Mouse (Mus musculus) stomach, embryonic 15.5 days (tissue): ENCODE data around the gene Bicc1. TPM values are rescaled to one million over a fixed set of nuclear protein-coding genes. Genes with fewer than 3 reads are reported as not detected.

Source experiments
- ATAC-seq: fragments of 200-750 bp; cut with Nextera tagmentation; 2 replicates; pipeline ENCODE4 v1.8.0; 2017; ENCODE audit warnings: low read depth, moderate number of reproducible peaks, moderate TSS enrichment; ENCODE audit not compliant: insufficient read depth, low FRiP score
- H3K27ac ChIP-seq: fragments of 300-500 bp; sonication (generic); 2 replicates; pipeline ENCODE4 v1.5.1; 2015; ENCODE audit warnings: mild to moderate bottlenecking, inconsistent platforms
- H3K27me3 ChIP-seq: fragments of 300-500 bp; sonication (generic); replicated peaks from 2 replicates; pipeline ENCODE4 v1.6.1; 2015; ENCODE audit warnings: inconsistent platforms
- H3K36me3 ChIP-seq: fragments of 300-500 bp; sonication (generic); 2 replicates; pipeline ENCODE4 v1.6.1; 2015; ENCODE audit warnings: inconsistent platforms
- H3K4me1 ChIP-seq: fragments of 300-500 bp; sonication (generic); 2 replicates; pipeline ENCODE4 v1.6.1; 2015; ENCODE audit warnings: inconsistent platforms
- H3K4me2 ChIP-seq: fragments of 300-500 bp; sonication (generic); 2 replicates; pipeline ENCODE4 v1.6.1; 2015; ENCODE audit warnings: mild to moderate bottlenecking, inconsistent platforms
- H3K4me3 ChIP-seq: fragments of 300-500 bp; sonication (generic); replicated peaks from 2 replicates; pipeline ENCODE4 v1.5.1; 2015; ENCODE audit warnings: inconsistent platforms
- H3K9ac ChIP-seq: fragments of 300-500 bp; sonication (generic); 2 replicates; pipeline ENCODE4 v1.6.1; 2015; ENCODE audit warnings: inconsistent platforms
- H3K9me3 ChIP-seq: fragments of 300-500 bp; sonication (generic); 2 replicates; pipeline ENCODE4 v1.6.1; 2016; ENCODE audit warnings: inconsistent platforms
- WGBS: fragments of 180-500 bp; shearing (Covaris S2); methylation state at CpG from one replicate; pipeline ENCODE4 v1.1.7; 2015; 5-methylcytosine and 5-hydroxymethylcytosine counted together
- polyA plus RNA-seq: library from polyadenylated mRNA; unstranded; fragments of >200 nt; fragmentation: Nextera tagmentation; extraction: Ambion mirVana; gene quantifications from 2 replicates; pipeline ENCODE4 v1.2.1, GENCODE M21; 2015

Bicc1 gene
- polyA plus RNA-seq = 23.1 and 26.9 TPM in 2 replicates

DNA sequence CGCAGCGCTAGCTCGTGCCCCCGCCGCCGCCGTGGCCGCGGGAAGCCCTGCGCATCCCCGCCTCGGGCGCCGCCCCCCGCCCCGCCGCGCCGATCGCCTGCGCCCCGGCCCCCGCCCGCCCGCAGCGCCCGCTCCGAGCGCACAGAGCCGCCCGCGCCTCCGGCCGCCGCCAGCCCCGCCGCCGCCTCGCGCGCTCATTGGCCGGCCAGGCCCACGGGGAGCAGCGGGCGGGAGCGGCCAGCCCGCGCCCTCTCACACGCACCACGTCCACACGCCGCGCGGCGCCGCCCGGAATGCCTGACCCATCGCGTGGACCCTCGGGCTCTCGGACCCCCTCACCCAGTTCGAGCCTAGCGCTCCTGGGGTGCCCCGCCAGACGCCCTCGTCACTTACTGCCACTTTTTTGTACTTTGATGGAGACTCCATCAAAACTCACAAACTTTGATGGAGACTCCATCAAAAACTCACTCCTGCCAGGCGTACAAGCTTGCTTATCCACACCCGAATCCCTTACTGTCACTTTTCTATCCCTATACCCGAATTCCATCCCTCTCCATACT is at the start of gene Bicc1:
Gene Bicc1 (minus strand): TSS at position 25 of the 560 bp plus-strand sequence.
- Histone ChIP-seq H3K27ac (peak within 1 kb of the TSS; percentile 76), H3K9ac (peak within 1 kb of the TSS; percentile 71), H3K36me3 (no peaks in the 10 kb centered on the region), H3K4me3 (peak within 1 kb of the TSS; percentile 71), H3K4me2 (peak within 1 kb of the TSS; percentile 89), H3K9me3 (no peaks in the 10 kb centered on the region), H3K27me3 (peaks cover 12% of the 10 kb centered on the region; the same call in 1 of the 2 replicates), H3K4me1 (no peaks in the 10 kb centered on the region)
- peak; percentile 85 for ATAC-seq
- 2% methylated on average over 45 of the region's 69 CpGs for WGBS

DNA sequence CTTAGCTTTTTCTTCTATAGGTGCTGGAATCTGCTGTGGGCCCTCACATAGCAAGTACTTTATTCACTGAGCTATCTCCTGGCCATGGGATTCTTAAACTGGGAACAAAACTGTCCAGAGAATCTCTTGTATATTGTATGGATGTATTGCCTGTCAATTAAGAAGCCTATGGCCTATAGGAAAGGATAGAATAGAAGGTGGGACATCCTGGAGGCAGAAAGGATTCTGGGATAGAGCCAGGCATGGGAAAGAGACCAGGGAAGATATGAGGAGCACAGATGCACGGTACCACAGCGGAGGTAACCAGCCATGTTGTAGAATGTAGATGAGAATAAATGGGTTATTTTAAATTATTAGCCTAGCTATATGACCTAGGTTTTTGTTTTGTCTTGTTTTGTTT is 42.0 kb upstream of the Bicc1 start:
- H3K27ac ChIP-seq = no peak overlapping the region
- no peak overlapping the region for H3K4me3 ChIP-seq
- 93% methylated on average over 2 of the region's 2 CpGs for WGBS
- H3K4me2 ChIP-seq = no peak overlapping the region
- no peak overlapping the region for H3K9ac ChIP-seq
- peaks cover 11% of the 10 kb centered on the region; the same call in 1 of the 2 replicates for H3K4me1 ChIP-seq
- H3K9me3 ChIP-seq = no peaks in the 10 kb centered on the region
- no peaks in the 10 kb centered on the region for H3K36me3 ChIP-seq
- ATAC-seq = no peak
- no peaks in the 10 kb centered on the region for H3K27me3 ChIP-seq

DNA sequence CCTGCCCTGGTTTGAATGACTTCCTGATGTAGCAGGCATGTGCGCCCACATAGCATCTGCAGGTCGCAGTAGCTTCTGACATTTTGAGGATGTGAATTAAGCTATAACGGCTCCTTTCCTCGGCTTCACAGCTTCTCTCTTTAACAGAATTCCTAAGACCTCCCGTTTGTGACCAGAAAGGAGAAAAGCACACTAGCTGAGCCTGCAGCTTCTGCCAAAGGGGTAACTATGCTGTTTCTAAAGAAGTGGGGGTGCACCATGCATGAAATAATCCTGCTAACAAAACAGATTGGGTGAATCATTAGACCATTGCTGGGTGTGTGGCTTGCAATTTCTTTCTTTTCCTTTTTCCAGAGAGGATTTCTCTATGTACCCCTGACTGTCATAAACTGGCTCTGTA is 41.5 kb upstream of the Bicc1 start:
- no peak overlapping the region for H3K9ac ChIP-seq
- H3K36me3 ChIP-seq = no peaks in the 10 kb centered on the region
- WGBS = 64% methylated on average over 5 of the region's 5 CpGs
- no peak overlapping the region for H3K27ac ChIP-seq
- ATAC-seq = no peak
- H3K27me3 ChIP-seq = no peaks in the 10 kb centered on the region
- H3K9me3 ChIP-seq = no peaks in the 10 kb centered on the region
- no peak overlapping the region for H3K4me2 ChIP-seq
- H3K4me3 ChIP-seq = no peak overlapping the region
- peaks cover 11% of the 10 kb centered on the region; the same call in 1 of the 2 replicates for H3K4me1 ChIP-seq

DNA sequence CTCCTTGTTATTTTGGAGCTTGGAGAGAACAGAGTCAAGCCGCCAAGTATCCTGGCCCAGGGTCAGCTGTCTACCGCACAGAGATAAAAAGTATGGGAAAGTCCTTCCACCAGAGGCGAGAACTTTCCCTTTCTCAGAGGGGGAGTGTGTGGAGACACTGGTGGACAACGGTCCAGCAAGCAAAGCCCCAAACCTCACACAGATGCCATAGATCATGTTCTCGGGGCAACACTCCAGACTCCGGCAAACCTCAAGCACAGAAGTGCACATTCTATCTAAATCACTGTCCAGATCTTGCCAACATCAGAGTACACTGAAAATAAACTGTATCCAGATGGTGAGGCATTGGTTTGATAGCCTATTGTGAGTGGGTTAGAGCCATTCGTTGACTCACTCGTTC is 39.2 kb upstream of the Bicc1 start:
- H3K4me2 ChIP-seq = no peak overlapping the region
- no peaks in the 10 kb centered on the region for H3K27me3 ChIP-seq
- no peaks in the 10 kb centered on the region for H3K9me3 ChIP-seq
- H3K4me3 ChIP-seq = no peak overlapping the region
- H3K9ac ChIP-seq = no peak overlapping the region
- ATAC-seq = no peak
- no peak overlapping the region for H3K27ac ChIP-seq
- whole genome bisulfite sequencing = 66% methylated on average over 8 of the region's 8 CpGs
- H3K4me1 ChIP-seq = peaks cover 14% of the 10 kb centered on the region
- no peaks in the 10 kb centered on the region for H3K36me3 ChIP-seq

DNA sequence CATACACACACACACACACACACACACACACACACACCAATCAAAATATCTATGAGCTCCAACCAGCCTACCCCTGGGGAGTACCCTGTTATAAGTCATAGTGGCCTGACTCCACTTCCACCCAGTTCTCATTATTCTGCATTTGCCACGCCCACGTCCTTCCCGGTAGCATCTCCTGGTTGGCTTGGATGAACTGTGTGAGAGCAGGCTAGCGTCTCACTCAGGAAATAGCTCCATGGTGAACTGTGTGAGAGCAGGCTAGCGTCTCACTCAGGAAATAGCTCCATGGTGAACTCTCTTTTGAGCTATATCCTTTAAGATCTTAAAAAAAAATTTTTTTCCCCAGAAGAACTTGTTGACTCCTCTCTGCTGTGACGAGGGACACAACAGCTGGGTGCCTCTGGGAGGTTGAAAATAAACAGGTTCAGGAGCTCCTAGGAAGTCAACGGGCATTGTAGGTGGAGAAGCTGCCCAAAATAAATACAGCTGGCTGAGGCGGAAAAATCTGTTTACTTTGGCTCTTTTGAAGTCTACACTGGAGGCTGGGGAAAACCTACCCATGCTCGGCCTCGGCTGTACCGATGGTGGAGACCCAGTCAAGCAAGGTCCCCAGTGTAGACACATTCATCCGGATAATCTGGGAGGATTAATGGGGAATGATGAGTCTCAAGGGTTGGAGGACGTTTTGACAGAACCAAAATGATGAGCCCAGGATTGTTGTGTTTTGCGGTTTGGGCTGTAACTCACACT is 37.7 kb upstream of the Bicc1 start:
- Histone ChIP-seq H3K4me1 (peaks cover 14% of the 10 kb centered on the region), H3K4me3 (no peak overlapping the region), H3K27me3 (no peaks in the 10 kb centered on the region), H3K9ac (no peak overlapping the region), H3K36me3 (no peaks in the 10 kb centered on the region), H3K27ac (peak overlapping the region; percentile 31; the same call in 1 of the 2 replicates), H3K4me2 (no peak overlapping the region), H3K9me3 (no peaks in the 10 kb centered on the region)
- 31% methylated on average over 14 of the region's 14 CpGs for WGBS
- ATAC-seq = peak; percentile 44

DNA sequence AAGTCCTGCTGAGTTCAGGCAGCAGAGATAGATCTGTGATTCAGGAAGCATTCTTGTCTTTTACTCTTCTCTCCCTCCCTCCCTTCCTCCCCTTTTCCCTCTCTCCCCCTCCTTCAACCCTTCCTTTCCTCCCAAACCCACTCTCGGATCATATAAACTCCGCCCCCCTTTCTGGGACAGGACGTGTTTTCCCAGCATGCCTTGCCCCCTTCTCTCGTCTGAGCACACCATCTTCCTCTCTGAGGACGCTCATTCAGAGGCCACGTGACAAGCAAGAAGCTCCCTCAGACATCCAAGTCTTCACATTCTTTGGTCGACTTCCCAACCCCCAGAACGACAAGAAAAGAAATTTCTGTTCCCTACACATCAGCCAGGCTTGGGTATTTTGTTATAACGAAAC is 36.0 kb upstream of the Bicc1 start:
- H3K27me3 ChIP-seq = no peaks in the 10 kb centered on the region
- no peak overlapping the region for H3K27ac ChIP-seq
- H3K4me3 ChIP-seq = no peak overlapping the region
- no peak for ATAC-seq
- H3K9ac ChIP-seq = no peak overlapping the region
- WGBS = 40% methylated on average over 9 of the region's 9 CpGs
- no peak overlapping the region for H3K4me2 ChIP-seq
- no peaks in the 10 kb centered on the region for H3K9me3 ChIP-seq
- H3K4me1 ChIP-seq = peaks cover 14% of the 10 kb centered on the region
- H3K36me3 ChIP-seq = no peaks in the 10 kb centered on the region

DNA sequence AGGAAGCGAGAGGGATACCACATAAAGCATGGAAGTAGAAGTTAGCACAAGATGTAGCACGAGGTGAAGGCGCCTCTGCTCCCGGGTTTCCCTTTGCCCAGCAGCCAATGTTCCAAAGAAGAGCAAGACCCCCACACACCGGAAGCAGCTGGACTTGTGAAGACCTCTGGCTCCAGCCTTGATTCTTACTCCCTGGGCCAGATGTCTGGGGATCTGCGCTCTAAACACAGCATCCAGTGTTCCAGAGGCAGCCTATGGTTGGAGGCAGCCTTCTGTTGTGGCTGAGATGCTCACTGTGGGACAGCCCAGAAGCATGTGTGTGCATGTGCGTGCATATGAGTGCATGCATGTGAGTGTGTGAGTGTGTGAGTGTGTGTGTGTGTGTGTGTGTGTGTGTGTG is 35.2 kb upstream of the Bicc1 start:
- H3K4me2 ChIP-seq = no peak overlapping the region
- 71% methylated on average over 7 of the region's 7 CpGs for WGBS
- no peak for ATAC-seq

DNA sequence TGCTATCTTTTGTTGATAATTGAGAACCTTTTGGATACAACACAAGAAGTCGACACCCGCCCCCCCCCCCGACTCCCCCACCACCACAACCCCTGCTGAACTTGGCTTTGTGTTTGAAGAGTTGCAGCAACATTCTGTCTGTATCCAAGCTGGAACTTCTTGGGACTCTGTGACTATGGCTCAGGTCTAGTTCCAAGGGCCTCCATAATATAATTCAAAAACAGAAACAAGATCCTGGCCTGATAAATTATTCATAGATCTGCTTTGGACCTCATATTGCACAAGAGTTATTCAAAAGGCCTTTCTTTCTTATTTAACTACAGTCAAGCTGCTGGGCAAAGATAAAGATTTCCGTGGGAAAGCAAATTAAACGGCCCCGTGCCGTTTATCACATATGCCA is 33.8 kb upstream of the Bicc1 start:
- Histone ChIP-seq H3K36me3 (no peaks in the 10 kb centered on the region), H3K4me3 (no peak overlapping the region), H3K4me2 (no peak overlapping the region), H3K27me3 (no peaks in the 10 kb centered on the region), H3K9me3 (no peaks in the 10 kb centered on the region), H3K9ac (no peak overlapping the region), H3K4me1 (peaks cover 14% of the 10 kb centered on the region), H3K27ac (no peak overlapping the region)
- no peak for ATAC-seq
- WGBS = 40% methylated on average over 7 of the region's 7 CpGs

More for the DNA sequence above, 35.2 kb upstream of the Bicc1 start:
- H3K4me3 ChIP-seq = no peak overlapping the region
- H3K4me1 ChIP-seq = peaks cover 14% of the 10 kb centered on the region
- no peaks in the 10 kb centered on the region for H3K27me3 ChIP-seq
- H3K9me3 ChIP-seq = no peaks in the 10 kb centered on the region
- no peak overlapping the region for H3K27ac ChIP-seq
- no peaks in the 10 kb centered on the region for H3K36me3 ChIP-seq
- no peak overlapping the region for H3K9ac ChIP-seq

DNA sequence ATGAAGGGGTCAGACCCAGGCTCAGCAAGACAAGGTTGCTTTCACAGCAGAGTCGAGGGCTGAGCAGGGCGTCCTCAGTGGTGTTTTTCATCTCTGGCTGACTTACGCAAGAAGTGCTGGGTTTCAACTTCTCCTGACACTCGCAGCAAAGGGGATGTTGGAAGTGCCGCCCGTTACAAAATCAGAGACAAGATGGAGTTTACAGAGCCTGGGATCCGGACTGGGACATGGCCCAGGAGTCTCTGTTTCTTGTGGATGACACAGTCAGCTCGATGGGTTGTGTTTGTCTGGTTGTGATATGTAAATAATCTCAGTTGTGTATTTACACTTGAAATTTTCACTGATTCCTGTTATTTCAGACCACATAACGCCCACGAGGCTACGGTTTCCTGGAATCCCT is 33.4 kb upstream of the Bicc1 start:
- H3K27me3 ChIP-seq = no peaks in the 10 kb centered on the region
- no peak overlapping the region for H3K9ac ChIP-seq
- H3K36me3 ChIP-seq = no peaks in the 10 kb centered on the region
- H3K4me3 ChIP-seq = no peak overlapping the region
- H3K4me2 ChIP-seq = no peak overlapping the region
- no peak overlapping the region; the same call in 1 of the 2 replicates for H3K27ac ChIP-seq
- H3K4me1 ChIP-seq = peaks cover 10% of the 10 kb centered on the region
- ATAC-seq = no peak
- no peaks in the 10 kb centered on the region for H3K9me3 ChIP-seq
- 50% methylated on average over 11 of the region's 11 CpGs for WGBS

DNA sequence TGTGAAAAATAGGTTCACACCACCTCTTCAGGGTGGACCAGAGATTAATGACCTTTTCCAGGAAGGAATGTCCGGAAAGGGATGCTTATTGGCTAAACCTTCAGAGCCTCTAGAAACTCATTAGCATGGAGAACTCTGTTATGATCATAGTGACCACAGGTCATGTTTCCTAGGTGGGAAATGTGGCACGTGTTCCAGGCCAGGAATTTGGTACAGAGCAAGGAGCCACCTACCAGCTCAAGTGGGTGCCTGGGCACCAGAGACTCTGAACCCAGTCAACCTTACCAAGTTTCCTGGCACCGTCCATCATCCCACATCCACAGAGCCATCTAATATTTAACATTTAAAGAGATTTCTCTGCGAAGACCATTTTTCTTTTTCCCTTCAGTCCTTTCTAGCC is 29.2 kb upstream of the Bicc1 start:
- Histone ChIP-seq H3K9me3 (no peaks in the 10 kb centered on the region), H3K4me2 (no peak overlapping the region), H3K4me3 (no peak overlapping the region), H3K36me3 (no peaks in the 10 kb centered on the region), H3K9ac (no peak overlapping the region), H3K4me1 (no peaks in the 10 kb centered on the region), H3K27me3 (no peaks in the 10 kb centered on the region), H3K27ac (no peak overlapping the region)
- 79% methylated on average over 4 of the region's 4 CpGs for WGBS
- no peak for ATAC-seq

DNA sequence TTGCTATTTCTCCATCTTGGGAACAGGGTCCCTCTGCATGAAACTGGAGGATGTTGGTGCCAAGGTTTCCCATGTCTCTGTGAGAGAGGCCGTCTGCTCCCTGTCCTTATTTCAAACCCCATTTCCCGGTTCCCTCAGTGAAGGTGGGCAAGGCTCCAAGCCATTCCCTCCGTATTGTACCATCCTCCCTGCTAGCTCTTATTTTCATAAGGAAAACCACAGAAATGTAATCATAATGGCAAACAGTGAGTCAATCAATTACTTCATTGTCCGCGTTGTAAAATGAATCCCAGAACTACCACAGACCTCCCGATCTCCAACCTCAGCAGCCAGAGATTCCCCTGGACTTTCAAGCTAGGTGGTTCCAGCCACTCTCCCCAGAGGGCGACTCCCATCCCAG is 25.6 kb upstream of the Bicc1 start:
- no peak overlapping the region for H3K4me3 ChIP-seq
- no peaks in the 10 kb centered on the region for H3K9me3 ChIP-seq
- no peaks in the 10 kb centered on the region for H3K36me3 ChIP-seq
- H3K9ac ChIP-seq = no peak overlapping the region
- ATAC-seq = no peak
- H3K27me3 ChIP-seq = no peaks in the 10 kb centered on the region
- 68% methylated on average over 7 of the region's 7 CpGs for WGBS
- H3K4me2 ChIP-seq = no peak overlapping the region
- no peak overlapping the region for H3K27ac ChIP-seq
- H3K4me1 ChIP-seq = no peaks in the 10 kb centered on the region

DNA sequence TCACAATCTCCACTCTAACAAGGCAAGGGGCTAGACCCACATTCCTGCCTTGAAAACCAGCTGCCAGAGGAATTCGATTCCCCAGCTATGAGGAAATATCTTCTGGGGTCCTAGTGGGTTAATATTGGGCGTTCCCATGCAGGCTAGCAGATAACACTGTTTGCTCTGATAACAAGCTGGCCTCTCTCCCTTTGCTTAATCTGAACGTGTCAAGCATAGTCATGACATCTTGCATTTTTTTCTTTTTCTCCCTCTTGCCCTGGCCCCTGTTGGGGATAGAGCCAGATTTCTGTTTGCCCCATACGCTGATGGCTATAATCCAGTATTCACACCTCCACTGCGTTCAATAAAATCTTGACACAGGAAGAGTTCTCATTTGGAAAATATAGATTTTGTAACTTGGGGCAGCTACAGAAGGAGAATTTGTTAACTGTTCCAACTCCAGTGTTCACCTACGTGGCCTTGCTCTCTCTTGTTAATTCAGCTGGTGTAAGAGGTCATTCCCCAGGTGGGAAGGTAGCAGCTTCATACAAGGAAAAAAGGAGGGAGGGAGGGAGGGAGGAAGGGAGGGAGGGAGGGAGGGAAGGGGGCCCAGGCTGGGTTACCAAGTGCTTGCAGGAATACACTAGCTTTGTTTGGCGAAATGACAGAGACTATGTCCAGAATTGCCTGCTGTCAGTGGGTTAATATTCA is 24.0 kb upstream of the Bicc1 start:
- Histone ChIP-seq H3K36me3 (no peaks in the 10 kb centered on the region), H3K27ac (no peak overlapping the region), H3K9me3 (no peaks in the 10 kb centered on the region), H3K27me3 (no peaks in the 10 kb centered on the region), H3K9ac (no peak overlapping the region), H3K4me2 (no peak overlapping the region), H3K4me3 (no peak overlapping the region), H3K4me1 (no peaks in the 10 kb centered on the region)
- 26% methylated on average over 7 of the region's 7 CpGs for WGBS
- ATAC-seq = peak; percentile 57
